Mouse (Mus musculus): ENCODE data around the gene Tomm6.

The Tomm6 gene

GRCm38 (mm10) chr17:47688344-47688607 is at the start of gene Tomm6:
Gene Tomm6 (minus strand): TSS chr17:47688386.
- DNase-seq (ENCODE audit: low spot score) = no peak

- DNase-seq (ENCODE audit: low spot score) = peak; percentile 70
Observed at GRCm38 (mm10) chr17:47737271-47738065, 49.3 kb upstream of the Tomm6 start.

GRCm38 (mm10) chr17:47736856-47737255 is 48.7 kb upstream of the Tomm6 start, which contains the start of gene Tfeb:
Gene Tfeb (plus strand): TSS chr17:47737030.
- DNase-seq (ENCODE audit: low spot score) = peak; percentile 96

GRCm38 (mm10) chr17:47735553-47736100 is 47.4 kb upstream of the Tomm6 start:
- DNase-seq (ENCODE audit: low spot score) = no peak

- DNase-seq (ENCODE audit: low spot score) = no peak
Observed at GRCm38 (mm10) chr17:47730633-47731575, 42.7 kb upstream of the Tomm6 start.

- no peak for DNase-seq (ENCODE audit: low spot score)
Observed at GRCm38 (mm10) chr17:47726566-47726965, 38.4 kb upstream of the Tomm6 start, which contains the start of gene Pgc. Gene Pgc (plus strand): TSS chr17:47726842.

GRCm38 (mm10) chr17:47721183-47721582 is 33.0 kb upstream of the Tomm6 start:
- DNase-seq (ENCODE audit: low spot score) = no peak

GRCm38 (mm10) chr17:47715037-47715436 is 26.9 kb upstream of the Tomm6 start:
- no peak for DNase-seq (ENCODE audit: low spot score)

- DNase-seq (ENCODE audit: low spot score) = no peak
Observed at GRCm38 (mm10) chr17:47712889-47713571, 24.8 kb upstream of the Tomm6 start.

- no peak for DNase-seq (ENCODE audit: low spot score)
Observed at GRCm38 (mm10) chr17:47711883-47712282, 23.7 kb upstream of the Tomm6 start.

GRCm38 (mm10) chr17:47710036-47710435 is 21.9 kb upstream of the Tomm6 start:
- no peak for DNase-seq (ENCODE audit: low spot score)

GRCm38 (mm10) chr17:47708972-47709371 is 20.8 kb upstream of the Tomm6 start:
- no peak for DNase-seq (ENCODE audit: low spot score)

- DNase-seq (ENCODE audit: low spot score) = no peak
Observed at GRCm38 (mm10) chr17:47707961-47708360, 19.8 kb upstream of the Tomm6 start.

- DNase-seq (ENCODE audit: low spot score) = no peak
Observed at GRCm38 (mm10) chr17:47706196-47706595, 18.0 kb upstream of the Tomm6 start.

- no peak for DNase-seq (ENCODE audit: low spot score)
Observed at GRCm38 (mm10) chr17:47704692-47705091, 16.5 kb upstream of the Tomm6 start.

GRCm38 (mm10) chr17:47703556-47703955 is 15.4 kb upstream of the Tomm6 start:
- DNase-seq (ENCODE audit: low spot score) = no peak

GRCm38 (mm10) chr17:47702548-47703345 is 14.6 kb upstream of the Tomm6 start:
- no peak for DNase-seq (ENCODE audit: low spot score)

GRCm38 (mm10) chr17:47701793-47702192 is 13.6 kb upstream of the Tomm6 start:
- no peak for DNase-seq (ENCODE audit: low spot score)

GRCm38 (mm10) chr17:47699055-47699454 is 10.9 kb upstream of the Tomm6 start:
- no peak for DNase-seq (ENCODE audit: low spot score)

- no peak for DNase-seq (ENCODE audit: low spot score)
Observed at GRCm38 (mm10) chr17:47698156-47698555, 10.0 kb upstream of the Tomm6 start.

GRCm38 (mm10) chr17:47695337-47695710 is 7.1 kb upstream of the Tomm6 start:
- no peak for DNase-seq (ENCODE audit: low spot score)
